Mouse (Mus musculus) limb, embryonic 12.5 days (tissue): Measurements from ENCODE around the gene Gtf2ird1. TPM values are rescaled to one million over a fixed set of nuclear protein-coding genes. Genes with fewer than 3 reads are reported as not detected.

Experiments used
- ATAC-seq: fragments of 200-750 bp; cut with Nextera tagmentation; 2 replicates; pipeline ENCODE4 v1.8.0; 2017; ENCODE audit warnings: low read depth, moderate TSS enrichment; ENCODE audit not compliant: insufficient number of reproducible peaks, insufficient read depth, low FRiP score, low TSS enrichment
- H3K27ac ChIP-seq: fragments of 300-500 bp; sonication (generic); 2 replicates; pipeline ENCODE4 v1.5.1; 2016; ENCODE audit warnings: mild to moderate bottlenecking, moderate library complexity
- H3K27me3 ChIP-seq: fragments of 300-500 bp; sonication (generic); 2 replicates; pipeline ENCODE4 v1.6.1; 2016; ENCODE audit warnings: mild to moderate bottlenecking, moderate library complexity
- H3K36me3 ChIP-seq: fragments of 300-500 bp; sonication (generic); 2 replicates; pipeline ENCODE4 v1.6.1; 2016; ENCODE audit warnings: mild to moderate bottlenecking, moderate library complexity
- H3K4me1 ChIP-seq: fragments of 300-500 bp; sonication (generic); replicated peaks from 2 replicates; pipeline ENCODE4 v1.6.1; 2016
- H3K4me2 ChIP-seq: fragments of 300-500 bp; sonication (generic); 2 replicates; pipeline ENCODE4 v1.6.1; 2016; ENCODE audit warnings: mild to moderate bottlenecking, moderate library complexity
- H3K4me3 ChIP-seq: fragments of 300-500 bp; sonication (generic); replicated peaks from 2 replicates; pipeline ENCODE4 v1.5.1; 2016; ENCODE audit warnings: mild to moderate bottlenecking
- H3K9ac ChIP-seq: fragments of 300-500 bp; sonication (generic); replicated peaks from 2 replicates; pipeline ENCODE4 v1.6.1; 2016; ENCODE audit warnings: mild to moderate bottlenecking, moderate library complexity
- H3K9me3 ChIP-seq: fragments of 300-500 bp; sonication (generic); 2 replicates; pipeline ENCODE4 v1.6.1; 2016; ENCODE audit warnings: mild to moderate bottlenecking, moderate library complexity
- WGBS: fragments of 180-500 bp; shearing (Covaris S2); methylation state at CpG from one replicate; pipeline ENCODE4 v1.1.7; 2016; 5-methylcytosine and 5-hydroxymethylcytosine counted together
- polyA plus RNA-seq: library from polyadenylated mRNA; unstranded; fragments of >200 nt; fragmentation: Nextera tagmentation; extraction: Ambion mirVana; gene quantifications from 2 replicates; pipeline ENCODE4 v1.2.1, GENCODE M21; 2016

Gtf2ird1 gene
- polyA plus RNA-seq, 1 experiment from 2014 or later: 178 TPM

GRCm38 (mm10) chr5:134444473-134444872 lies 12.0 kb downstream of the Gtf2ird1 start:
- H3K4me2 ChIP-seq: no peak overlapping the region
- peaks cover 17% of the 10 kb centered on the region for H3K4me1 ChIP-seq
- peak overlapping the region; percentile 7; the same call in 1 of the 2 replicates for H3K27ac ChIP-seq
- H3K9ac ChIP-seq: no peak overlapping the region
- peaks cover 9% of the 10 kb centered on the region; the same call in 1 of the 2 replicates for H3K9me3 ChIP-seq
- peaks cover 71% of the 10 kb centered on the region for H3K36me3 ChIP-seq
- H3K27me3 ChIP-seq: no peaks in the 10 kb centered on the region
- no peak for ATAC-seq
- H3K4me3 ChIP-seq: no peak overlapping the region
- 93% methylated on average over 7 of the region's 7 CpGs for WGBS

GRCm38 (mm10) chr5:134442066-134442465 lies 14.4 kb downstream of the Gtf2ird1 start:
- H3K9me3 ChIP-seq: peaks cover 9% of the 10 kb centered on the region; the same call in 1 of the 2 replicates
- ATAC-seq: no peak

GRCm38 (mm10) chr5:134441105-134441504 lies 15.4 kb downstream of the Gtf2ird1 start:
- Histone ChIP-seq H3K4me3 (no peak overlapping the region), H3K27me3 (no peaks in the 10 kb centered on the region), H3K9me3 (peaks cover 9% of the 10 kb centered on the region; the same call in 1 of the 2 replicates), H3K4me2 (no peak overlapping the region), H3K9ac (no peak overlapping the region), H3K36me3 (peaks cover 72% of the 10 kb centered on the region), H3K27ac (no peak overlapping the region), H3K4me1 (peaks cover 35% of the 10 kb centered on the region)
- ATAC-seq: no peak
- WGBS: 83% methylated on average over 3 of the region's 3 CpGs

More at GRCm38 (mm10) chr5:134442066-134442465, 14.4 kb downstream of the Gtf2ird1 start:
- peaks cover 76% of the 10 kb centered on the region for H3K36me3 ChIP-seq
- H3K4me3 ChIP-seq: no peak overlapping the region
- H3K4me2 ChIP-seq: no peak overlapping the region
- no peak overlapping the region for H3K9ac ChIP-seq
- H3K4me1 ChIP-seq: peaks cover 29% of the 10 kb centered on the region
- H3K27ac ChIP-seq: no peak overlapping the region
- WGBS: 94% methylated on average over 3 of the region's 3 CpGs
- H3K27me3 ChIP-seq: no peaks in the 10 kb centered on the region

DNA sequence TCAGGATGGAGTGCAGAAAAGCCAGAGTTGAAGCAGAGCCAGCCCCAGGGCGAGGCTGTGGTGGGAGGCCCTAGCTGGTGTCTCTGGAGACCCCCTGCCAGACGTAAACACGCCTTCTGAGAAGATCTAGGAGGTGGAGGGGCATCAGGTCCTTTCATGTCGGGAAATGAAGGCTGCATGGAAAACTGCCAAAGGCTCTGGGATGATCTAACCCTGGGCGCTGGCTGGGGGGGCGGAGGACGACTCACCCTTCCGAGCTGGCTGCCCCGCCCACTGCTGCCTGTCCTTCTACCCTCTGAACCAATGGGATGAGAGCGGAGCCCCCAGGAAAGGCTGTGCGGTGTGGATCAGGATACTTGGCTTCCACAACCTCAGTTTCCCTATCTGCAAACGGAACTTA lies 16.4 kb downstream of the Gtf2ird1 start:
- no peak overlapping the region for H3K4me3 ChIP-seq
- no peak overlapping the region for H3K9ac ChIP-seq
- 88% methylated on average over 12 of the region's 12 CpGs for WGBS
- no peak overlapping the region for H3K27ac ChIP-seq
- H3K36me3 ChIP-seq: peaks cover 72% of the 10 kb centered on the region
- H3K9me3 ChIP-seq: peaks cover 9% of the 10 kb centered on the region; the same call in 1 of the 2 replicates
- H3K4me2 ChIP-seq: no peak overlapping the region
- peaks cover 32% of the 10 kb centered on the region for H3K4me1 ChIP-seq
- H3K27me3 ChIP-seq: no peaks in the 10 kb centered on the region
- ATAC-seq: no peak

GRCm38 (mm10) chr5:134439481-134439880 lies 17.0 kb downstream of the Gtf2ird1 start:
- Histone ChIP-seq H3K27ac (no peak overlapping the region), H3K9me3 (peaks cover 9% of the 10 kb centered on the region; the same call in 1 of the 2 replicates), H3K4me3 (no peak overlapping the region), H3K9ac (no peak overlapping the region), H3K27me3 (no peaks in the 10 kb centered on the region), H3K36me3 (peaks cover 72% of the 10 kb centered on the region), H3K4me1 (peaks cover 31% of the 10 kb centered on the region), H3K4me2 (no peak overlapping the region)
- ATAC-seq: no peak
- WGBS: 96% methylated on average over 7 of the region's 7 CpGs

GRCm38 (mm10) chr5:134438676-134439425 lies 17.7 kb downstream of the Gtf2ird1 start:
- Histone ChIP-seq H3K4me1 (peaks cover 34% of the 10 kb centered on the region), H3K36me3 (peaks cover 68% of the 10 kb centered on the region), H3K9me3 (peaks cover 4% of the 10 kb centered on the region; the same call in 1 of the 2 replicates), H3K4me2 (no peak overlapping the region), H3K4me3 (no peak overlapping the region), H3K9ac (no peak overlapping the region), H3K27me3 (no peaks in the 10 kb centered on the region), H3K27ac (no peak overlapping the region)
- ATAC-seq: no peak
- WGBS: 94% methylated on average over 6 of the region's 6 CpGs

DNA sequence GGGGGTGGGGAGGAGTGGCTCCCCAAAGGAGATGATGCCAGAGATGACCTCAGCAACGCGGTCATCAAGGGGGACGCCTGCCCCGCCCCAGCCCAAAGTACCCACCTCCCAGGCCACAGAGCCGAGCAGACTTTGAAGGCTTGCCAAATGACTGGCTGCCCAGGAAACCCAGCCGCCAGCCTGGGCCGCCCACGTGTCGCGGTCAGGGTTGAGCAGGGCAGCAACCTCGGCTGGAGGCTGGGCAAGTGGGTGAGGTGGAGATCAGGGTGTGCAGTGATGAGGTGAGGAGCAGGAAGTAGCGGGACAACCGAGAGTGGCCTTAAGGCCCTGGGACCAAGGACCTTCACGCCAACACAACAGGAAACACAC lies 19.1 kb downstream of the Gtf2ird1 start:
- H3K4me2 ChIP-seq: no peak overlapping the region
- peaks cover 61% of the 10 kb centered on the region for H3K36me3 ChIP-seq
- no peak overlapping the region for H3K27ac ChIP-seq
- peaks cover 47% of the 10 kb centered on the region for H3K4me1 ChIP-seq
- H3K9me3 ChIP-seq: no peaks in the 10 kb centered on the region
- no peaks in the 10 kb centered on the region for H3K27me3 ChIP-seq
- ATAC-seq: no peak
- no peak overlapping the region for H3K4me3 ChIP-seq
- 80% methylated on average over 14 of the region's 14 CpGs for WGBS
- H3K9ac ChIP-seq: no peak overlapping the region

DNA sequence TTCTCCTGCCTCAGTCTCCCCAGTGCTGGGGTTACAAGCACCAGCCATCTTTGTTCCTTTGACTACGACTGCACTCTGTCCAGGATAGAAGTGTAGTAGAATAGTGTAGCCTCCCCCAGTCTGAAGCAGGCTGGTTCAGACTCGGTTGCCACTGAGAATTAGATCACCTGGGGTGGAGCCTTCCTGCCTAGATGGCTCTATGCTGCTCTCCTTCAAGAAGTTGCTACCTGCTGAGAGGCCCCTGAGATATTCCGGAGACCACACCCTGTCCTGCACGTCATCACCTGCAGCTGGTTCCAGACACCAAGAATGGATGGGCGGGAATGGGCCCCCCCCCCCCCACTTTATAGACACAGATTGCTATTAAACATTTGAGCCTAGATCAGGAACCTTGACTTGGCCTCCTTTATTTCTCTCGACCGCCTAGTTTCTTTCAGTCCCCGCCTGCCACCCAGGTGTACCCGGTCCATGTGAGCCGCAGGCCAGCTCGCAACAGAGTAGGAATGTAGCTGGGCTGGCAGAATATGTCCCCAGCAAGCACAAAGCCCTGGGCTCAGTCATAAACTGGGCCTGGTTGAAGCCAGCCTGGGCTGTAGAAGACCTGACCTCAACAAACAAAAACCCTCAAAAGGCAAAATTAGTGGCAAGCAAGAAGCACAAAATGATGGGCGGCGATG lies 19.6 kb downstream of the Gtf2ird1 start:
- H3K36me3 ChIP-seq: peaks cover 55% of the 10 kb centered on the region
- H3K27ac ChIP-seq: no peak overlapping the region
- H3K4me1 ChIP-seq: peaks cover 47% of the 10 kb centered on the region
- H3K4me2 ChIP-seq: no peak overlapping the region
- no peak overlapping the region for H3K4me3 ChIP-seq
- no peaks in the 10 kb centered on the region for H3K9me3 ChIP-seq
- H3K27me3 ChIP-seq: no peaks in the 10 kb centered on the region
- H3K9ac ChIP-seq: no peak overlapping the region
- no peak for ATAC-seq
- WGBS: 82% methylated on average over 13 of the region's 13 CpGs

- 0 out of 2 replicates have a peak overlapping the region, but pooled peaks have one; percentile 2 for H3K9ac ChIP-seq
- peak overlapping the region; percentile 78 for H3K27ac ChIP-seq
- WGBS: 30% methylated on average over 12 of the region's 12 CpGs
- H3K27me3 ChIP-seq: no peaks in the 10 kb centered on the region
- peaks cover 47% of the 10 kb centered on the region for H3K4me1 ChIP-seq
- H3K9me3 ChIP-seq: no peaks in the 10 kb centered on the region
- H3K36me3 ChIP-seq: peaks cover 48% of the 10 kb centered on the region
- H3K4me2 ChIP-seq: no peak overlapping the region
- H3K4me3 ChIP-seq: no peak overlapping the region
- peak; percentile 53 for ATAC-seq
Measured at GRCm38 (mm10) chr5:134435836-134436331, 20.6 kb downstream of the Gtf2ird1 start.

DNA sequence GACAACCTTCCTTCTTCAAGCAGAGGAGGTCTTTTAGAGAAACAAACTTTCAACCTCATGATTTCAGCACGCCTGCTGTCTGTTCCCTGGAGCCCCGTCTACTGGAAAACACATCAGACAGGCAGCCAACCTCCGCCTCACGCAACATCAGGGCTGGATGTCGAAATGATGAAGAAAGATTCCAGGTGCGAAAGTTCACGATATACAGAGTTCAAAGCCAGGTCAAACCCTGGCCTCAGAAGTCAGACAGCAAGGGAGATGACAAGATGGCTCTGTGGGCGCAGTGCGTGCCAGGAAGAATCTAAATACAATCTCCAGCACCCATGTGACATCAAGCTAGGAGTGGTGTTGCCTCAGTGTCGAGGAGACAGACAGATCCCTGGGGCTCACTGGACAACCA lies 23.4 kb downstream of the Gtf2ird1 start:
- WGBS: 65% methylated on average over 10 of the region's 10 CpGs
- H3K27ac ChIP-seq: peak overlapping the region; percentile 3

DNA sequence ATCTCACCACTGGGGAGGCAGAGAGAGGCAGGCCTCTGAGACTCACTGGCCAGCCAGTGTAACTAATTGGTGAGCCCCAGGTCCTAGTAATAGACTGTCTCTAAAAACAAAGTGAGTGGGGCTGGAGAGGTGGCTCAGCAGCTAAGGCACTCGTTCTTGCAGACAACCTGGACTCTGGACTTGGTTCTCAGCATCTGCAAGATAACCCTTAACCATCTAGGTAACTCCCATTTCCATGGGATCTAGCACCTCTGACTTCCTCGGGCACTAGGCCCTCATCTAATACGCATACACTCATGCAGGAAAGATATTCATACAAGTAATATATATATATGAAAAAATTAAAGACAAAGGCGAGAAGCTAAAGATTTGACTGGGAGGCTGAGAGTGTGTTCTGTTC lies 26.4 kb downstream of the Gtf2ird1 start:
- Histone ChIP-seq H3K4me3 (no peak overlapping the region), H3K4me2 (no peak overlapping the region), H3K9ac (no peak overlapping the region), H3K27me3 (no peaks in the 10 kb centered on the region), H3K4me1 (peaks cover 16% of the 10 kb centered on the region), H3K27ac (no peak overlapping the region), H3K36me3 (peaks cover 37% of the 10 kb centered on the region), H3K9me3 (no peaks in the 10 kb centered on the region)
- no peak for ATAC-seq
- WGBS: 77% methylated on average over 4 of the region's 4 CpGs

More for the DNA sequence above, 23.4 kb downstream of the Gtf2ird1 start:
- Histone ChIP-seq H3K4me3 (no peak overlapping the region), H3K9ac (no peak overlapping the region), H3K9me3 (no peaks in the 10 kb centered on the region), H3K4me1 (peaks cover 43% of the 10 kb centered on the region), H3K36me3 (peaks cover 35% of the 10 kb centered on the region), H3K27me3 (no peaks in the 10 kb centered on the region), H3K4me2 (no peak overlapping the region)
- ATAC-seq: no peak
